Mouse (Mus musculus): ENCODE results near the gene Itga5. TPM values are rescaled to one million over a fixed set of nuclear protein-coding genes. Genes with fewer than 3 reads are reported as not detected.
A peak's percentile ranks its signal among the peaks of the same experiment; 100 is the strongest.

Itga5 gene
- polyA plus RNA-seq, 1 experiment from 2014 or later, result 19.6 TPM

GRCm38 (mm10) chr15:103352856-103353255 is 13.7 kb downstream of the Itga5 start:
- no peak overlapping the region for H3K4me3 ChIP-seq (ENCODE audit: low read depth, low read length)
- 0 out of 2 replicates have a peak, but pooled peaks have one; percentile 15 for ATAC-seq (ENCODE audit: low read depth)
- H3K9me3 ChIP-seq (replicated peaks; ENCODE audit: control insufficient read depth, low read length), result no peaks in the 10 kb centered on the region
- H3K27ac ChIP-seq (ENCODE audit: low read length), result no peak overlapping the region
- no peak overlapping the region for H3K4me2 ChIP-seq (ENCODE audit: low read depth, low read length)
- no peak overlapping the region for H3K9ac ChIP-seq (ENCODE audit: low read depth, low read length)
- no peaks in the 10 kb centered on the region for H3K4me1 ChIP-seq (ENCODE audit: control insufficient read depth, low read depth, low read length)
- H3K36me3 ChIP-seq (ENCODE audit: control insufficient read depth, insufficient read depth), result peaks cover 31% of the 10 kb centered on the region
- WGBS (ENCODE audit: insufficient replicate concordance), result 36% methylated on average over 4 of the region's 4 CpGs
- no peaks in the 10 kb centered on the region for H3K27me3 ChIP-seq (ENCODE audit: control insufficient read depth, insufficient read depth, low read depth, low read length)

- ATAC-seq (ENCODE audit: low read depth), result no peak; the same call in 1 of the 2 replicates
- peaks cover 21% of the 10 kb centered on the region for H3K36me3 ChIP-seq (ENCODE audit: control insufficient read depth, insufficient read depth)
- WGBS (ENCODE audit: insufficient replicate concordance), result 0% methylated on average over 2 of the region's 2 CpGs
Measured at GRCm38 (mm10) chr15:103347275-103347684, 19.3 kb downstream of the Itga5 start.

DNA sequence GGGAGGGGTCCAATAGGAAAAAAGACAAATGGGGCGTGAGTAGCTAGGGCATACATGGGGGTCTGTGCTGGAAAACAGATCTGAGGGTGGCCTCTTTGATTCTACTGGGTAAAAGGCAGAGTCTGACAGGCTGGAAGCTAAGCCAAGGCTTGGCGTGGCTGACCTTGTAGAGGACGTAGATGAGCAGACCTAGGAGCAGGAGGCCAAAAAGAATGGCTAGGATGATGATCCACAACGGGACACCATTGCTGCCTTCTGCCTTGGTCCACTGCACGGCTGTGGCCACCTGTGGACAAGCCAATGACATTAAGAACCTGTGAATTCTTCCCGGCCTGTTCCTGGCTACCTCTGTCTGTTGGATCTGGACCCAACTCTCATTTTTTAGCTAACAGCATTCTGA is 20.8 kb downstream of the Itga5 start:
- H3K36me3 ChIP-seq (ENCODE audit: control insufficient read depth, insufficient read depth), result peaks cover 11% of the 10 kb centered on the region; the same call in 1 of the 2 replicates

More at GRCm38 (mm10) chr15:103347275-103347684, 19.3 kb downstream of the Itga5 start:
- Histone ChIP-seq H3K27me3 (ENCODE audit: control insufficient read depth, insufficient read depth, low read depth, low read length) (no peaks in the 10 kb centered on the region), H3K4me1 (ENCODE audit: control insufficient read depth, low read depth, low read length) (no peaks in the 10 kb centered on the region), H3K4me2 (ENCODE audit: low read depth, low read length) (no peak overlapping the region), H3K27ac (ENCODE audit: low read length) (no peak overlapping the region), H3K9me3 (replicated peaks; ENCODE audit: control insufficient read depth, low read length) (no peaks in the 10 kb centered on the region), H3K9ac (ENCODE audit: low read depth, low read length) (no peak overlapping the region), H3K4me3 (ENCODE audit: low read depth, low read length) (no peak overlapping the region)

GRCm38 (mm10) chr15:103343556-103343955 is 23.0 kb downstream of the Itga5 start:
- H3K9me3 ChIP-seq (replicated peaks; ENCODE audit: control insufficient read depth, low read length), result no peaks in the 10 kb centered on the region
- H3K4me1 ChIP-seq (ENCODE audit: control insufficient read depth, low read depth, low read length), result peaks cover 14% of the 10 kb centered on the region
- no peak for ATAC-seq (ENCODE audit: low read depth)
- peaks cover 20% of the 10 kb centered on the region for H3K27me3 ChIP-seq (ENCODE audit: control insufficient read depth, insufficient read depth, low read depth, low read length)
- no peak overlapping the region for H3K27ac ChIP-seq (ENCODE audit: low read length)
- no peak overlapping the region for H3K9ac ChIP-seq (ENCODE audit: low read depth, low read length)
- peaks cover under 1% of the 10 kb centered on the region; the same call in 1 of the 2 replicates for H3K36me3 ChIP-seq (ENCODE audit: control insufficient read depth, insufficient read depth)
- H3K4me3 ChIP-seq (ENCODE audit: low read depth, low read length), result no peak overlapping the region
- no peak overlapping the region for H3K4me2 ChIP-seq (ENCODE audit: low read depth, low read length)

More for the DNA sequence above, 20.8 kb downstream of the Itga5 start:
- no peak for ATAC-seq (ENCODE audit: low read depth)
- Histone ChIP-seq H3K4me2 (ENCODE audit: low read depth, low read length) (no peak overlapping the region), H3K9ac (ENCODE audit: low read depth, low read length) (no peak overlapping the region), H3K27ac (ENCODE audit: low read length) (no peak overlapping the region), H3K4me1 (ENCODE audit: control insufficient read depth, low read depth, low read length) (no peaks in the 10 kb centered on the region), H3K27me3 (ENCODE audit: control insufficient read depth, insufficient read depth, low read depth, low read length) (peaks cover 4% of the 10 kb centered on the region), H3K9me3 (replicated peaks; ENCODE audit: control insufficient read depth, low read length) (no peaks in the 10 kb centered on the region), H3K4me3 (ENCODE audit: low read depth, low read length) (no peak overlapping the region)
- 61% methylated on average over 6 of the region's 6 CpGs for WGBS (ENCODE audit: insufficient replicate concordance)

DNA sequence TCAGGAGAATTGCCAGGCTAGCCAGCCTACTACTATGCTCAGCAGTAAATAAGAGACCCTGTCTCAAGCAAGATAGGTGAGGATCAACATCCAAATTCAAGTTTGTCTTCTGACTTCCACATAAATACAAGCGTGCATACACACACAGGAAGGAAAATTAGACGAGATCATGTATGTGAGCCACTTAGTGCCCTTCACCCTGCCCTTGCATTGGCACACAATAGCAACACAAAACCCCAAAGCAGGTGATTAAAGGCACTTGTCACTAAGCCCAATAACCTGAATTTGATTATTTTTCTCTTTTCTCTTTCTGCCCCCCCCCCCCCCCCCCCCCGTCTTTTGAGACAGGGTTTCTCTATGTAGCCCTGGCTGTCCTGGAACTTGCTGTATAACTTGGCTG is 23.6 kb downstream of the Itga5 start:
- Histone ChIP-seq H3K27ac (ENCODE audit: low read length) (no peak overlapping the region), H3K9me3 (replicated peaks; ENCODE audit: control insufficient read depth, low read length) (no peaks in the 10 kb centered on the region), H3K9ac (ENCODE audit: low read depth, low read length) (no peak overlapping the region), H3K27me3 (ENCODE audit: control insufficient read depth, insufficient read depth, low read depth, low read length) (peaks cover 22% of the 10 kb centered on the region), H3K4me2 (ENCODE audit: low read depth, low read length) (no peak overlapping the region), H3K4me1 (ENCODE audit: control insufficient read depth, low read depth, low read length) (peaks cover 15% of the 10 kb centered on the region), H3K36me3 (ENCODE audit: control insufficient read depth, insufficient read depth) (no peaks in the 10 kb centered on the region), H3K4me3 (ENCODE audit: low read depth, low read length) (no peak overlapping the region)
- 50% methylated on average over 3 of the region's 3 CpGs for WGBS (ENCODE audit: insufficient replicate concordance)
- ATAC-seq (ENCODE audit: low read depth), result no peak

DNA sequence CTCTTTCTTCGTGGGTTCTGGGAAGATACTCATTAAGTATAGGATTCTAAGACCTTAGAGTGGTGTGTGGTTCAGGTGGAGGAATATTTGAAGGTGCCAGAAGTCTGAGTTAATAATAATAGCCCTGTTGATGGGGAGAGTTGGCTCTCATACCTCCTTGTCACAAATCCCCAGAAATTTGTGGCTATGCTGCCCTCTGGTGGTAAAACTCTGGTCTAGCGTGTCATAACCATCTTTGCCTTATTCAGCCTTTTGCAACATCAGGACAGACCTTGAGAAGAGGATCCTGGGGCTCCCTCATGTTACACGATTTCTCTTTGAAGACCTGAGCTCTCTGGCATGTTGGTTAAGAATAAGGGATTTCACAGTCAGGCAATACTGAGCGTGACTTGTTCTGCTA is 24.1 kb downstream of the Itga5 start:
- 19% methylated on average over 4 of the region's 4 CpGs for WGBS (ENCODE audit: insufficient replicate concordance)
- H3K4me3 ChIP-seq (ENCODE audit: low read depth, low read length), result no peak overlapping the region
- H3K9me3 ChIP-seq (replicated peaks; ENCODE audit: control insufficient read depth, low read length), result no peaks in the 10 kb centered on the region
- ATAC-seq (ENCODE audit: low read depth), result no peak
- peaks cover 22% of the 10 kb centered on the region for H3K27me3 ChIP-seq (ENCODE audit: control insufficient read depth, insufficient read depth, low read depth, low read length)
- H3K9ac ChIP-seq (ENCODE audit: low read depth, low read length), result no peak overlapping the region
- H3K4me1 ChIP-seq (ENCODE audit: control insufficient read depth, low read depth, low read length), result peaks cover 18% of the 10 kb centered on the region
- H3K27ac ChIP-seq (ENCODE audit: low read length), result no peak overlapping the region
- no peaks in the 10 kb centered on the region for H3K36me3 ChIP-seq (ENCODE audit: control insufficient read depth, insufficient read depth)
- no peak overlapping the region for H3K4me2 ChIP-seq (ENCODE audit: low read depth, low read length)

DNA sequence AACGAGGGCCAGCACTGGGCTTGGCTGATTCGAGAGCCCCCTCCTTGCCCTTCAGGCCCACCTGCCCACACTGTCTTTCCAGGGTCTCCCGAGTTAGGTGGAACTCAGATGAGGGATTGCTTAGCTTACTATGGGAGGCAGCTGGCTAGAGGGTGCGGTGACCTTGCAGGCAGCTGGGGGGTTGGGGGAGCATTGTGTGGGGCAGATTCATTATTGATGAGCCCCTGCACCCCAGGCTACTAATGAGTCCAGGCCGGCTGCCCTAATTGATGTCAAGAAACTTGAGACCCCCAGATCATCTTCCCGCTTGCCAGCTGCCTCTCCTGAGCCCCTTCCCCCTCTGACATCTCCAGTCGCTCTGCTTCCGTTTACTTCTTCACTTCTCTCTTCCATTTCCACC is 25.0 kb downstream of the Itga5 start:
- 52% methylated on average over 8 of the region's 8 CpGs for WGBS (ENCODE audit: insufficient replicate concordance)
- H3K9me3 ChIP-seq (replicated peaks; ENCODE audit: control insufficient read depth, low read length), result no peaks in the 10 kb centered on the region
- H3K36me3 ChIP-seq (ENCODE audit: control insufficient read depth, insufficient read depth), result no peaks in the 10 kb centered on the region

GRCm38 (mm10) chr15:103340786-103341185 is 25.8 kb downstream of the Itga5 start:
- Histone ChIP-seq H3K4me3 (ENCODE audit: low read depth, low read length) (no peak overlapping the region), H3K27ac (ENCODE audit: low read length) (no peak overlapping the region)

More for the DNA sequence above, 25.0 kb downstream of the Itga5 start:
- Histone ChIP-seq H3K9ac (ENCODE audit: low read depth, low read length) (no peak overlapping the region), H3K27me3 (ENCODE audit: control insufficient read depth, insufficient read depth, low read depth, low read length) (peaks cover 22% of the 10 kb centered on the region), H3K27ac (ENCODE audit: low read length) (no peak overlapping the region), H3K4me1 (ENCODE audit: control insufficient read depth, low read depth, low read length) (peaks cover 21% of the 10 kb centered on the region), H3K4me2 (ENCODE audit: low read depth, low read length) (no peak overlapping the region), H3K4me3 (ENCODE audit: low read depth, low read length) (no peak overlapping the region)
- no peak for ATAC-seq (ENCODE audit: low read depth)

DNA sequence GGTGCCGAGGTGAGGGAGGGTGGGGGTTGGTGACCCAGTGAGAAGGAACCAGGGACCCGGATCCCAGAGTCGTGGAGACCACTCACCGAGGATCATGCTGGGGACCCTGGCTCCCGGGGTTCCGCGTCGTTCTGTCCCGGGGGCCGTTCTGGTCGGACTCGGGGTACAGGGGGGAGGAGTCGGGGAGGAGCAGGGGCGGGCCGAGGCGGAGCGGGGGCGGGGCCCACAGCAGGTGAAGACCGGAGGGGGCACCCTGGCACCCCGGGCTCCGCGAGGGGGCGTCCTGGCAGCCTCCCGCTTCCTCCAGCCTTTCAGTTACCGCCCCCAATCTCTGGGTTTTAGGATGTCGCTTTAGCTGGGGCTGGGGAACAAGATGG is 26.6 kb downstream of the Itga5 start, which contains the start of gene Zfp385a:
Zfp385a (minus strand) TSS at position 133 of the 377 bp plus-strand sequence.
- ATAC-seq (ENCODE audit: low read depth), result peak; percentile 68

More at GRCm38 (mm10) chr15:103340786-103341185, 25.8 kb downstream of the Itga5 start:
- Histone ChIP-seq H3K27me3 (ENCODE audit: control insufficient read depth, insufficient read depth, low read depth, low read length) (peaks cover 22% of the 10 kb centered on the region), H3K4me2 (ENCODE audit: low read depth, low read length) (no peak overlapping the region), H3K9me3 (replicated peaks; ENCODE audit: control insufficient read depth, low read length) (no peaks in the 10 kb centered on the region), H3K4me1 (ENCODE audit: control insufficient read depth, low read depth, low read length) (peaks cover 21% of the 10 kb centered on the region), H3K36me3 (ENCODE audit: control insufficient read depth, insufficient read depth) (no peaks in the 10 kb centered on the region), H3K9ac (ENCODE audit: low read depth, low read length) (no peak overlapping the region)
- 21% methylated on average over 4 of the region's 4 CpGs for WGBS (ENCODE audit: insufficient replicate concordance)
- no peak for ATAC-seq (ENCODE audit: low read depth)

More for the DNA sequence above, 26.6 kb downstream of the Itga5 start, which contains the start of gene Zfp385a:
- whole genome bisulfite sequencing (ENCODE audit: insufficient replicate concordance), result under 1% methylated on average over 26 of the region's 26 CpGs
- H3K4me3 ChIP-seq (ENCODE audit: low read depth, low read length), result peak within 1 kb of the TSS; percentile 66
- H3K4me2 ChIP-seq (ENCODE audit: low read depth, low read length), result peak within 1 kb of the TSS; percentile 82
- H3K27ac ChIP-seq (ENCODE audit: low read length), result no peak within 1 kb of the TSS
- H3K36me3 ChIP-seq (ENCODE audit: control insufficient read depth, insufficient read depth), result no peaks in the 10 kb centered on the region
- no peaks in the 10 kb centered on the region for H3K9me3 ChIP-seq (replicated peaks; ENCODE audit: control insufficient read depth, low read length)
- H3K9ac ChIP-seq (ENCODE audit: low read depth, low read length), result peak within 1 kb of the TSS; percentile 44
- H3K4me1 ChIP-seq (ENCODE audit: control insufficient read depth, low read depth, low read length), result peaks cover 21% of the 10 kb centered on the region
- peaks cover 22% of the 10 kb centered on the region for H3K27me3 ChIP-seq (ENCODE audit: control insufficient read depth, insufficient read depth, low read depth, low read length)

Measured in liver, embryonic 16.5 days (tissue).